Mouse (Mus musculus): ENCODE measurements at regions not wholly inside any gene's neighbourhood (a gene's known extent, or its start where the extent isn't known, plus 50 kb on each side); places are given as distances from the start of the nearest gene placed in this dataset.

- Histone ChIP-seq H3K4me3 (no peak overlapping the region), H3K27me3 (ENCODE audit: insufficient read depth, poor library complexity, severe bottlenecking) (no peaks in the 10 kb centered on the region), H3K9me3 (no peaks in the 10 kb centered on the region), H3K4me1 (no peaks in the 10 kb centered on the region), H3K27ac (no peak overlapping the region), H3K36me3 (no peaks in the 10 kb centered on the region)
- WGBS: 78% methylated on average over 2 of the region's 2 CpGs
- DNase-seq (ENCODE audit: low spot score): no peak
Measured at GRCm38 (mm10) chr16:19834128-19834527, 74.1 kb downstream of the B3gnt5 start.

- no peak overlapping the region for H3K27ac ChIP-seq
- no peaks in the 10 kb centered on the region for H3K27me3 ChIP-seq (ENCODE audit: insufficient read depth, poor library complexity, severe bottlenecking)
- no peak for DNase-seq (ENCODE audit: low spot score)
- H3K36me3 ChIP-seq: no peaks in the 10 kb centered on the region
- H3K9me3 ChIP-seq: no peaks in the 10 kb centered on the region
- H3K4me1 ChIP-seq: no peaks in the 10 kb centered on the region
- H3K4me3 ChIP-seq: no peak overlapping the region
- WGBS: 79% methylated on average over 2 of the region's 2 CpGs
Measured at GRCm38 (mm10) chr16:19834750-19835149, 74.7 kb downstream of the B3gnt5 start.

GRCm38 (mm10) chr16:19839831-19840230, 79.8 kb downstream of the B3gnt5 start:
- 59% methylated on average over 1 of the region's 1 CpGs for WGBS
- no peaks in the 10 kb centered on the region for H3K36me3 ChIP-seq
- H3K4me1 ChIP-seq: no peaks in the 10 kb centered on the region
- no peaks in the 10 kb centered on the region for H3K27me3 ChIP-seq (ENCODE audit: insufficient read depth, poor library complexity, severe bottlenecking)
- H3K27ac ChIP-seq: no peak overlapping the region
- no peaks in the 10 kb centered on the region for H3K9me3 ChIP-seq
- H3K4me3 ChIP-seq: no peak overlapping the region
- DNase-seq (ENCODE audit: low spot score): no peak

GRCm38 (mm10) chr16:19842346-19843025, 82.5 kb downstream of the B3gnt5 start:
- Histone ChIP-seq H3K4me1 (no peaks in the 10 kb centered on the region), H3K27ac (no peak overlapping the region), H3K4me3 (no peak overlapping the region), H3K27me3 (ENCODE audit: insufficient read depth, poor library complexity, severe bottlenecking) (no peaks in the 10 kb centered on the region), H3K36me3 (no peaks in the 10 kb centered on the region), H3K9me3 (no peaks in the 10 kb centered on the region)
- DNase-seq (ENCODE audit: low spot score): no peak
- WGBS: 50% methylated on average over 3 of the region's 3 CpGs

GRCm38 (mm10) chr16:19843738-19844137, 83.7 kb downstream of the B3gnt5 start:
- Histone ChIP-seq H3K27me3 (ENCODE audit: insufficient read depth, poor library complexity, severe bottlenecking) (no peaks in the 10 kb centered on the region), H3K9me3 (no peaks in the 10 kb centered on the region), H3K36me3 (no peaks in the 10 kb centered on the region), H3K27ac (no peak overlapping the region), H3K4me3 (no peak overlapping the region), H3K4me1 (no peaks in the 10 kb centered on the region)
- no peak for DNase-seq (ENCODE audit: low spot score)

- no peak overlapping the region for H3K4me3 ChIP-seq
- 0 out of 2 replicates have a peak, but pooled peaks cover 3% of the 10 kb centered on the region for H3K9me3 ChIP-seq
- whole genome bisulfite sequencing: 43% methylated on average over 1 of the region's 1 CpGs
- no peak overlapping the region for H3K27ac ChIP-seq
- H3K27me3 ChIP-seq (ENCODE audit: insufficient read depth, poor library complexity, severe bottlenecking): no peaks in the 10 kb centered on the region
- H3K36me3 ChIP-seq: no peaks in the 10 kb centered on the region
- no peaks in the 10 kb centered on the region for H3K4me1 ChIP-seq
- no peak for DNase-seq (ENCODE audit: low spot score)
Measured at GRCm38 (mm10) chr16:19848395-19848794, 88.4 kb downstream of the B3gnt5 start.

GRCm38 (mm10) chr16:19865306-19865705, 105.3 kb downstream of the B3gnt5 start:
- H3K27ac ChIP-seq: no peak overlapping the region
- H3K9me3 ChIP-seq: no peaks in the 10 kb centered on the region
- no peaks in the 10 kb centered on the region for H3K4me1 ChIP-seq
- no peak overlapping the region for H3K4me3 ChIP-seq
- DNase-seq (ENCODE audit: low spot score): no peak
- 80% methylated on average over 5 of the region's 5 CpGs for WGBS
- H3K27me3 ChIP-seq (ENCODE audit: insufficient read depth, poor library complexity, severe bottlenecking): no peaks in the 10 kb centered on the region
- no peaks in the 10 kb centered on the region for H3K36me3 ChIP-seq

GRCm38 (mm10) chr16:19865931-19866330, 105.9 kb downstream of the B3gnt5 start:
- Histone ChIP-seq H3K9me3 (no peaks in the 10 kb centered on the region), H3K4me1 (no peaks in the 10 kb centered on the region), H3K36me3 (no peaks in the 10 kb centered on the region), H3K4me3 (no peak overlapping the region), H3K27me3 (ENCODE audit: insufficient read depth, poor library complexity, severe bottlenecking) (no peaks in the 10 kb centered on the region), H3K27ac (no peak overlapping the region)
- DNase-seq (ENCODE audit: low spot score): no peak

GRCm38 (mm10) chr16:19869425-19869824, 109.4 kb downstream of the B3gnt5 start:
- no peaks in the 10 kb centered on the region for H3K36me3 ChIP-seq
- DNase-seq (ENCODE audit: low spot score): no peak
- H3K4me1 ChIP-seq: no peaks in the 10 kb centered on the region
- H3K27me3 ChIP-seq (ENCODE audit: insufficient read depth, poor library complexity, severe bottlenecking): no peaks in the 10 kb centered on the region
- no peak overlapping the region for H3K4me3 ChIP-seq
- H3K9me3 ChIP-seq: no peaks in the 10 kb centered on the region
- no peak overlapping the region for H3K27ac ChIP-seq

- DNase-seq (ENCODE audit: low spot score): no peak
- H3K27me3 ChIP-seq (ENCODE audit: insufficient read depth, poor library complexity, severe bottlenecking): no peaks in the 10 kb centered on the region
- 49% methylated on average over 10 of the region's 10 CpGs for WGBS
- no peaks in the 10 kb centered on the region for H3K36me3 ChIP-seq
- H3K9me3 ChIP-seq: no peaks in the 10 kb centered on the region
- peaks cover 10% of the 10 kb centered on the region; the same call in 1 of the 2 replicates for H3K4me1 ChIP-seq
- H3K27ac ChIP-seq: no peak overlapping the region
- H3K4me3 ChIP-seq: no peak overlapping the region
Measured at GRCm38 (mm10) chr16:19876861-19877554, 105.8 kb downstream of the Klhl6 start.

GRCm38 (mm10) chr16:19882961-19883360, 99.9 kb downstream of the Klhl6 start:
- Histone ChIP-seq H3K4me1 (no peaks in the 10 kb centered on the region), H3K36me3 (no peaks in the 10 kb centered on the region), H3K4me3 (no peak overlapping the region), H3K27ac (no peak overlapping the region), H3K27me3 (ENCODE audit: insufficient read depth, poor library complexity, severe bottlenecking) (no peaks in the 10 kb centered on the region), H3K9me3 (no peaks in the 10 kb centered on the region)
- DNase-seq (ENCODE audit: low spot score): no peak
- WGBS: 79% methylated on average over 3 of the region's 3 CpGs

GRCm38 (mm10) chr16:19883776-19884513, 98.9 kb downstream of the Klhl6 start:
- DNase-seq (ENCODE audit: low spot score): no peak
- Histone ChIP-seq H3K4me1 (no peaks in the 10 kb centered on the region), H3K4me3 (no peak overlapping the region), H3K27ac (peak overlapping the region; percentile 62; the same call in 1 of the 2 replicates), H3K27me3 (ENCODE audit: insufficient read depth, poor library complexity, severe bottlenecking) (no peaks in the 10 kb centered on the region), H3K9me3 (no peaks in the 10 kb centered on the region), H3K36me3 (no peaks in the 10 kb centered on the region)
- WGBS: 45% methylated on average over 9 of the region's 9 CpGs

- Histone ChIP-seq H3K36me3 (no peaks in the 10 kb centered on the region), H3K4me3 (no peak overlapping the region), H3K4me1 (no peaks in the 10 kb centered on the region), H3K9me3 (no peaks in the 10 kb centered on the region), H3K27ac (no peak overlapping the region), H3K27me3 (ENCODE audit: insufficient read depth, poor library complexity, severe bottlenecking) (no peaks in the 10 kb centered on the region)
- DNase-seq (ENCODE audit: low spot score): no peak
- 43% methylated on average over 6 of the region's 6 CpGs for WGBS
Measured at GRCm38 (mm10) chr16:19884535-19884934, 98.3 kb downstream of the Klhl6 start.

All from heart, embryonic 10.5 days (tissue).